Mouse (Mus musculus) intestine, embryonic 14.5 days (tissue): ENCODE results near the gene Grk3. TPM values are rescaled to one million over a fixed set of nuclear protein-coding genes. Genes with fewer than 3 reads are reported as not detected.

Experiments
- ATAC-seq: fragments of 200-750 bp; cut with Nextera tagmentation; replicated peaks from 2 replicates; pipeline ENCODE4 v1.8.0; 2017; ENCODE audit warnings: low read depth, moderate number of reproducible peaks, moderate TSS enrichment, moderate library complexity; ENCODE audit not compliant: low FRiP score, low TSS enrichment
- DNase-seq: peaks from one replicate; pipeline ENCODE4 v3.0.0-alpha.2; 2018; ENCODE audit warnings: low spot score
- H3K27ac ChIP-seq: fragments of 300-500 bp; sonication (generic); 2 replicates; pipeline ENCODE4 v1.5.1; 2014; ENCODE audit warnings: low read depth, mild to moderate bottlenecking, control low read depth
- H3K27me3 ChIP-seq: fragments of 300-500 bp; sonication (generic); replicated peaks from 2 replicates; pipeline ENCODE4 v1.6.1; 2014; ENCODE audit warnings: low read length, control low read depth; ENCODE audit not compliant: control insufficient read depth, insufficient read depth
- H3K36me3 ChIP-seq: fragments of 300-500 bp; sonication (generic); 2 replicates; pipeline ENCODE4 v1.6.1; 2014; ENCODE audit warnings: low read length, control low read depth; ENCODE audit not compliant: control insufficient read depth, insufficient read depth
- H3K4me1 ChIP-seq: fragments of 300-500 bp; sonication (generic); replicated peaks from 2 replicates; pipeline ENCODE4 v1.6.1; 2014; ENCODE audit warnings: low read length, control low read depth, mixed read lengths; ENCODE audit not compliant: control insufficient read depth, insufficient read depth
- H3K4me2 ChIP-seq: fragments of 300-500 bp; sonication (generic); 2 replicates; pipeline ENCODE4 v1.6.1; 2014; ENCODE audit warnings: low read length
- H3K4me3 ChIP-seq: fragments of 300-500 bp; sonication (generic); 2 replicates; pipeline ENCODE4 v1.5.1; 2014; ENCODE audit warnings: low read depth, low read length, control low read depth, mixed read lengths
- H3K9ac ChIP-seq: fragments of 300-500 bp; sonication (generic); 2 replicates; pipeline ENCODE4 v1.6.1; 2014; ENCODE audit warnings: mild to moderate bottlenecking, low read length
- H3K9me3 ChIP-seq: fragments of 300-500 bp; sonication (generic); 2 replicates; pipeline ENCODE4 v1.6.1; 2016; ENCODE audit warnings: low read length, control low read depth; ENCODE audit not compliant: control insufficient read depth
- WGBS: fragments of 180-500 bp; shearing (Covaris S2); extraction: QIAGEN DNeasy Blood & Tissue Kit; methylation state at CpG from one replicate; pipeline ENCODE4 v1.1.7; 2014; 5-methylcytosine and 5-hydroxymethylcytosine counted together
- polyA plus RNA-seq: library from polyadenylated mRNA; unstranded; fragments of >200 nt; fragmentation: Nextera tagmentation; extraction: Ambion mirVana; gene quantifications from 2 replicates; pipeline ENCODE4 v1.2.1, GENCODE M21; 2014

Gene Grk3
- polyA plus RNA-seq, result 15.7 and 20.0 TPM in 2 replicates

GRCm38 (mm10) chr5:113015236-113016061 lies at the start of gene Grk3:
Grk3 (minus strand) TSS chr5:113015791.
- ATAC-seq, result peak; percentile 84
- no peaks in the 10 kb centered on the region for H3K9me3 ChIP-seq
- WGBS, result 5% methylated on average over 23 of the region's 52 CpGs
- H3K36me3 ChIP-seq, result no peaks in the 10 kb centered on the region
- peak within 1 kb of the TSS; percentile 77 for H3K4me2 ChIP-seq
- peak within 1 kb of the TSS; percentile 61 for H3K4me3 ChIP-seq
- peak; percentile 86 for DNase-seq
- H3K27ac ChIP-seq, result peak within 1 kb of the TSS; percentile 44; the same call in 1 of the 2 replicates
- no peaks in the 10 kb centered on the region for H3K27me3 ChIP-seq
- H3K4me1 ChIP-seq, result peaks cover 14% of the 10 kb centered on the region
- peak within 1 kb of the TSS; percentile 66 for H3K9ac ChIP-seq

DNA sequence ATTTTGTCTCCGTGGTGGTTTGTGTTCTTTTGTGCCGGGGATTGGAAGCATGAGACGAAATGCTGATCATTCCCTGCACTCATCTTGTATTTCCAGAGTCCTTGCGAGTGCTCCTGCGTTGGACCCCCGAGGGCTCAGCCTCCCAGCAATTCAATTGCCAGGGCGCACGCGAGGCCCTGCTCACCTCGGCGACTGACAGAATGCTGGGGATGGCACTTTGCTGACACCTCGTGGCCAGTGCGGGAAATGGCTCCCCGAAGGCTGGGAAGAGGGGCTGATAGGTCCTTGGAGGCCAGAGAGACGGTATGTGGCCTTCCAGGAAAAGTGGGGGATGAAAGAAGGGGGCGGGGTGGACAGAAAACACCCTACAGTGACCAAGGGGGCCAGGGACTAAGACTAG lies 38.7 kb upstream of the Grk3 start:
- ATAC-seq, result 0 out of 2 replicates have a peak, but pooled peaks have one; percentile 28

DNA sequence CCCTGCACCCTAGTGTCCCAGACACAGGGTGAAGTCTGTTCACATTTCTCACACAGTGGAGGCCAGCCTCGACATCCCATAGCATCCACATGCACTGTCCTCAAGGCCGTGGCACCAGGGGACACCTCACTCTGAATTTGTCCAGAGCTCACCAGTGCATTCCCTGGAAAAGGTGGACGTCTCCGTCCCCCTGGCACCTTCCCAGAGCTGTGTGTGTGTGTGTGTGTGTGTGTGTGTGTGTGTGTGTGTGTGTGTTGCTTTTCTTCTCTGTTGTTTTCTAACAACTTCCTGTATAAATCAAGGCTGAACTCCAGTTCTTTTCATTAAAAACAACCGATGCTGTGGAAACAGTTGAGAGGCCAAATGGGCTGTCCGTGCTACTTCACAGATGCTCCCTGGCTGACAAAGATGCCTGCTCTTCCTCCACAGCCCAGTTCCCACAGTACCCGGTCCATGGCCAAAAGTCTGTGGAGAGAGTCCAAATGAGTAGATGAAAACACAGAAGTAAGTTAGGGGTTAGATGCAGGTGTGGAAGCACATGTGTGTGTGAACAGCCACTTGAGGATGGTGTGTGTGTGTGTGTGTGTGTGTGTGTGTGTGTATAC lies 35.1 kb upstream of the Grk3 start:
- DNase-seq, result no peak
- H3K9ac ChIP-seq, result no peak overlapping the region
- H3K27ac ChIP-seq, result no peak overlapping the region
- no peaks in the 10 kb centered on the region for H3K9me3 ChIP-seq
- H3K36me3 ChIP-seq, result no peaks in the 10 kb centered on the region
- H3K4me3 ChIP-seq, result no peak overlapping the region
- 58% methylated on average over 7 of the region's 7 CpGs for WGBS
- ATAC-seq, result no peak
- no peak overlapping the region for H3K4me2 ChIP-seq
- H3K27me3 ChIP-seq, result no peaks in the 10 kb centered on the region
- no peaks in the 10 kb centered on the region for H3K4me1 ChIP-seq

More for the DNA sequence above, 38.7 kb upstream of the Grk3 start:
- 4% methylated on average over 16 of the region's 16 CpGs for WGBS
- peak; percentile 95 for DNase-seq
- Histone ChIP-seq H3K4me1 (no peaks in the 10 kb centered on the region), H3K9ac (no peak overlapping the region), H3K27ac (no peak overlapping the region), H3K36me3 (no peaks in the 10 kb centered on the region), H3K27me3 (no peaks in the 10 kb centered on the region), H3K4me2 (no peak overlapping the region), H3K9me3 (no peaks in the 10 kb centered on the region), H3K4me3 (no peak overlapping the region)

- no peak for ATAC-seq
- Histone ChIP-seq H3K9me3 (no peaks in the 10 kb centered on the region), H3K4me3 (no peak overlapping the region), H3K36me3 (no peaks in the 10 kb centered on the region), H3K9ac (no peak overlapping the region), H3K27ac (no peak overlapping the region), H3K27me3 (no peaks in the 10 kb centered on the region), H3K4me2 (no peak overlapping the region), H3K4me1 (no peaks in the 10 kb centered on the region)
- no peak for DNase-seq
These were observed 34.3 kb upstream of the Grk3 start for GRCm38 (mm10) chr5:113049876-113050275.

- peaks cover 13% of the 10 kb centered on the region for H3K4me1 ChIP-seq
- H3K4me2 ChIP-seq, result no peak overlapping the region
- no peak overlapping the region for H3K9ac ChIP-seq
- no peaks in the 10 kb centered on the region for H3K27me3 ChIP-seq
- ATAC-seq, result no peak
- no peak for DNase-seq
- no peaks in the 10 kb centered on the region for H3K36me3 ChIP-seq
- H3K4me3 ChIP-seq, result no peak overlapping the region
- 81% methylated on average over 10 of the region's 10 CpGs for WGBS
- H3K27ac ChIP-seq, result no peak overlapping the region
- H3K9me3 ChIP-seq, result no peaks in the 10 kb centered on the region
These were observed 30.1 kb upstream of the Grk3 start for GRCm38 (mm10) chr5:113045511-113046273.

DNA sequence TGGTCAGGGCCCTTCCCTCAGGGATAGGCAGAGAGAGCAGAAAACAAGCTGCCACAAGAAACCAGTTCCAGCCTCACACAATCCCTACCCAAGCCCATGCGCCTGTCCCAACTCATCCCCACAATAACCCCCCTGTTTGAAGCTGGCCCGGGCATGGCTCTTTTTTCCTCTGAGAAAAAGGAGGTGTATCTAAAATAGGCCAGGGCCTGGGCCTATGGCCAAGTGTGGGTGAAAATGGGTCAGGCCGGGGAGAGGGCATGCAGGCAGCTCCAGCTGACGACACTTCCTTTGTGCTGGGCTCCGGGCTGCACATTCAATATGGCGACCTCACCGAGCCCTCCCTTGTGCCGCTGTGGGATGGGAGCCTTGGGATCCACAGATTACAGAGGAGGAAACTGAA lies 27.9 kb upstream of the Grk3 start:
- Histone ChIP-seq H3K36me3 (no peaks in the 10 kb centered on the region), H3K9ac (no peak overlapping the region), H3K9me3 (no peaks in the 10 kb centered on the region), H3K4me2 (no peak overlapping the region), H3K4me3 (no peak overlapping the region), H3K4me1 (peaks cover 13% of the 10 kb centered on the region), H3K27me3 (no peaks in the 10 kb centered on the region), H3K27ac (no peak overlapping the region)
- 91% methylated on average over 8 of the region's 8 CpGs for WGBS
- no peak for ATAC-seq
- DNase-seq, result no peak

DNA sequence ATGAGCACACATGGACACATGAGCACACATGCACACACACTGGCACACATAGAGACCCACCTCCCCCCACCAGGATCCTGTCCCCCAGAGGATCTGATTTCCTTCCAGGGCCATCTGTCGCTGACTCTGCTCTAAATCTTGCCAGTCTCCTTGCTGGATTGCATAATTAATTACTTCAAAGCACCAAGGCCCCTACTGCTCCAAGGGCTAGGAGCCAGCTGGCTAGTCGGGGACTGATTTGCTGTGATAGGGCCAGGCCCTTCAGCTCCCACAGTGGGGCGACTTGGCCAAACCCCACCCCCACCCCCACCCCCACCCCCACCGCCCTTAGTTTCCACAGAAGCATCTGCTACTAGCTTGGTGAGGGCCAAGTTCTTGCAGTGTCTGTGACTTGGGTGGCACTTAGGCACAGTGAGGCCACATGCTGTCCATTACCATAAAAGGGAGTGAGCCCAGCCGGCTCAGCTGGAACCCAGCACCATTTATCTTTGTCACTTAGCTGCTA lies 26.0 kb upstream of the Grk3 start:
- Histone ChIP-seq H3K36me3 (no peaks in the 10 kb centered on the region), H3K4me2 (no peak overlapping the region), H3K4me3 (no peak overlapping the region), H3K27me3 (no peaks in the 10 kb centered on the region), H3K27ac (0 out of 2 replicates have a peak overlapping the region, but pooled peaks have one; percentile 11), H3K4me1 (peaks cover 13% of the 10 kb centered on the region), H3K9ac (no peak overlapping the region), H3K9me3 (no peaks in the 10 kb centered on the region)
- 9% methylated on average over 5 of the region's 5 CpGs for WGBS
- no peak for DNase-seq
- ATAC-seq, result peak; percentile 50; the same call in 1 of the 2 replicates

GRCm38 (mm10) chr5:113040776-113041175 lies 25.2 kb upstream of the Grk3 start:
- Histone ChIP-seq H3K4me2 (no peak overlapping the region), H3K27ac (peak overlapping the region; percentile 11; the same call in 1 of the 2 replicates), H3K9me3 (no peaks in the 10 kb centered on the region), H3K27me3 (no peaks in the 10 kb centered on the region), H3K4me3 (no peak overlapping the region), H3K36me3 (no peaks in the 10 kb centered on the region), H3K9ac (no peak overlapping the region), H3K4me1 (peaks cover 17% of the 10 kb centered on the region)
- DNase-seq, result no peak
- WGBS, result 69% methylated on average over 6 of the region's 6 CpGs
- no peak for ATAC-seq
